Mouse (Mus musculus) lung, embryonic 14.5 days (tissue): ENCODE results near the gene Fam184a. TPM values are rescaled to one million over a fixed set of nuclear protein-coding genes. Genes with fewer than 3 reads are reported as not detected.
A peak's percentile ranks its signal among the peaks of the same experiment; 100 is the strongest.

Experiments used
- ATAC-seq: fragments of 200-750 bp; cut with Nextera tagmentation; 2 replicates; pipeline ENCODE4 v1.8.0; 2017; ENCODE audit warnings: mild to moderate bottlenecking, moderate TSS enrichment, moderate library complexity; ENCODE audit not compliant: insufficient read depth
- DNase-seq: peaks from one replicate; pipeline ENCODE4 v3.0.0-alpha.2; 2015
- H3K27ac ChIP-seq: fragments of 300-500 bp; sonication (generic); 2 replicates; pipeline ENCODE4 v1.5.1; 2014; ENCODE audit warnings: low read depth, mild to moderate bottlenecking, moderate library complexity
- H3K27me3 ChIP-seq: fragments of 300-500 bp; sonication (generic); 2 replicates; pipeline ENCODE4 v1.6.1; 2014; ENCODE audit warnings: low read length, control low read depth; ENCODE audit not compliant: insufficient read depth
- H3K36me3 ChIP-seq: fragments of 300-500 bp; sonication (generic); 2 replicates; pipeline ENCODE4 v1.6.1; 2014; ENCODE audit warnings: control low read depth; ENCODE audit not compliant: insufficient read depth
- H3K4me1 ChIP-seq: fragments of 300-500 bp; sonication (generic); 2 replicates; pipeline ENCODE4 v1.6.1; 2014; ENCODE audit warnings: antibody characterized with exemption, control low read depth; ENCODE audit not compliant: insufficient read depth
- H3K4me2 ChIP-seq: fragments of 300-500 bp; sonication (generic); 2 replicates; pipeline ENCODE4 v1.6.1; 2014; ENCODE audit warnings: mild to moderate bottlenecking
- H3K4me3 ChIP-seq: fragments of 300-500 bp; sonication (generic); 2 replicates; pipeline ENCODE4 v1.5.1; 2014; ENCODE audit warnings: low read depth, low read length
- H3K9ac ChIP-seq: fragments of 300-500 bp; sonication (generic); 2 replicates; pipeline ENCODE4 v1.6.1; 2014
- H3K9me3 ChIP-seq: fragments of 300-500 bp; sonication (generic); 2 replicates; pipeline ENCODE4 v1.6.1; 2016; ENCODE audit warnings: low read depth, low read length, control low read depth
- CTCF ChIP-seq: IDR thresholded peaks from 2 replicates; pipeline ENCODE4 v1.5.1; 2016; ENCODE audit warnings: antibody characterized with exemption, low read depth
- WGBS: fragments of 180-500 bp; shearing (Covaris S2); extraction: QIAGEN DNeasy Blood & Tissue Kit; methylation state at CpG from one replicate; pipeline ENCODE4 v1.1.7; 2014; 5-methylcytosine and 5-hydroxymethylcytosine counted together
- polyA plus RNA-seq: library from polyadenylated mRNA; unstranded; fragments of >200 nt; fragmentation: Nextera tagmentation; extraction: Ambion mirVana; gene quantifications from 2 replicates; pipeline ENCODE4 v1.2.1, GENCODE M21; 2014

Gene Fam184a
- 3.1 and 4.9 TPM in 2 replicates for polyA plus RNA-seq

DNA sequence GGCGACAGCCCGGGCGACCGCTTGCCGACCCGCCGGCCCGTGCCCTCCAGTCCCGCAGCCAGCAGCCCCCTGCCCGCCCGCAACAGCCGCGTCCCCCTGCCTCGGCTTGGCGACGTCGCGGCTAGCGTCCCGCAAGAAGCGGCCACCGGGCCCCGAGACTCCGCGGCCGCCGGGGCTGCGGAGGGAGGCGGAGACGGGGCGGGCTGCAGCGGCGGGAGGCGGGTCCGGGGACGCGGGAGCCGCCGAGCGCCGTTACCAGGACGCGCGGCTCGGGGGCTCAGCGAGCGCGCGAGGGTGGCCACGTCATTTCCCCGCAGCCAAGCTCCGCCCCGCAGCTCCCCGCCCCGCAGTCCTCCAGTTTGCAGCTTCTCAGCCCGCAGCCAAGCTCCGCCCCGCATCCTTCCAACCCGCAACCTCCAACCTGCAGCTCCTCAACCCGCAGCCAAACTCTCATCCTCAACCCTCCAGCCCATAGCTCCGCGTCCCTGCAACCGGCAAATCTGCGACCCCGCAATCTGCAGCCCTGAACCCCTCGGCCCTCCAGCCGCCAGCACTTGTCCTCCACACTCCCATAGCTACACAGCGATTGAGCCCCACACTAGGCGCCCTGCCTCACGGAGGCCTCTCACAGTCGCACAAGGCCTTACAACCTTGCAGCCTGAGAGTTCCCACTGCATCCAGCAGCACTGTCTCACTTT lies at the start of gene Fam184a:
Gene Fam184a (minus strand): TSS at position 169 of the 698 bp plus-strand sequence.
- Histone ChIP-seq H3K27ac (no peak within 1 kb of the TSS), H3K36me3 (no peaks in the 10 kb centered on the region), H3K27me3 (peaks cover 7% of the 10 kb centered on the region), H3K4me1 (no peaks in the 10 kb centered on the region), H3K4me2 (peak within 1 kb of the TSS; percentile 83), H3K9ac (peak within 1 kb of the TSS; percentile 70), H3K4me3 (peak within 1 kb of the TSS; percentile 69), H3K9me3 (no peaks in the 10 kb centered on the region)
- peak; percentile 76 for DNase-seq
- peak; percentile 88 for ATAC-seq
- WGBS = 3% methylated on average over 61 of the region's 71 CpGs
- TF ChIP-seq CTCF = no peak

DNA sequence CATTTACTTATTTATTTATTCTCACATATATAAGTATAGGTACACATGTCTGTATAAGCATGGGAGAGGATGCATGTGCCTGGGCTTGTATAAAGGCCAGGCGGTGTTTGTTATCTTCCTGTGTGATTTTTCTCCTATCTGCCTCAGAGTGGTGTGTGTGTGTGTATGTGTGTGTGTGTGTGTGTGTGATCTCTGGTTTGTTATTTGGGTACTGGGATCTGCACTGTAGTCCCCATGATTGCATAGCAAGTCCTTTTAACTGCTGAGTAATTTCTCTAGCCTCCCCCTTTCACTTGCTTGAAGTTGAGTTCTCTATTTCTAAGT lies 45.3 kb upstream of the Fam184a start:
- H3K4me1 ChIP-seq = no peaks in the 10 kb centered on the region
- WGBS = 85% methylated on average over 1 of the region's 1 CpGs

DNA sequence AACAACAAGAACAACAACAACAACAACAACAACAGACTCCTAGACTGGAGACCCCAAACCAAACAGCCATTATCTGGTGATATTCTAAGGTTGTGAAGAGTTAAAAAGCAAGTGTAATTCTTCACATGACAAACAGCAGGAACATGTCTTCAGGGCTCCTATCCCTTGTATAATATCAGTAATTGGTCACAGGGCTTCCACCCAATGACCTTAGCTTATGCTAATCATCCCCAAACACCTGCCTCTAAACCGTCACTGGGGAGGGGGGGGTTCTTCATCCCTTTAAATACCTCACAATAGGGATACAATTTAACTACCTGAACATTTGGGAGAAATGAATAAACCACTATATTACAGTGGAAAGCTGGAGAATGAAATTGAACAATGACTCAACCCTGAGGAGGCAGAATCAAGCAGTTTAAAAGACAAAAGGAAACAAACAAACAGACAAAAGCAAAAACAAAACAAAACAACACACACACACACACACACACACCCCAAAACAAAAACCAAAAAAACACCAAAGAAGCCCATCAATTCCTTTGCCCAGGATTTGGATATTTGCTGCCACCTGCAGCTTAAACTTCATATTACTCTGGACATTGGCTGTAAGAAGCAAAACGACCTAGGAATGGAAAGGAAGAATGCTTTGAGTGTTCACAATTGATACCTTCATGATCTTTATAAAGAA lies 44.8 kb upstream of the Fam184a start:
- WGBS = 8% methylated on average over 2 of the region's 2 CpGs
- no peak overlapping the region for H3K27ac ChIP-seq
- TF ChIP-seq CTCF = peak; percentile 57
- no peaks in the 10 kb centered on the region for H3K4me1 ChIP-seq
- ATAC-seq = no peak
- H3K36me3 ChIP-seq = no peaks in the 10 kb centered on the region
- H3K27me3 ChIP-seq = no peaks in the 10 kb centered on the region
- no peak overlapping the region for H3K4me3 ChIP-seq
- peak; percentile 77 for DNase-seq
- H3K9ac ChIP-seq = no peak overlapping the region
- no peaks in the 10 kb centered on the region for H3K9me3 ChIP-seq
- no peak overlapping the region for H3K4me2 ChIP-seq

More for the DNA sequence above, 45.3 kb upstream of the Fam184a start:
- Histone ChIP-seq H3K9ac (no peak overlapping the region), H3K4me3 (no peak overlapping the region), H3K9me3 (no peaks in the 10 kb centered on the region), H3K27ac (no peak overlapping the region), H3K4me2 (no peak overlapping the region), H3K27me3 (no peaks in the 10 kb centered on the region), H3K36me3 (no peaks in the 10 kb centered on the region)
- TF ChIP-seq CTCF = no peak
- ATAC-seq (no peak), DNase-seq (no peak)

DNA sequence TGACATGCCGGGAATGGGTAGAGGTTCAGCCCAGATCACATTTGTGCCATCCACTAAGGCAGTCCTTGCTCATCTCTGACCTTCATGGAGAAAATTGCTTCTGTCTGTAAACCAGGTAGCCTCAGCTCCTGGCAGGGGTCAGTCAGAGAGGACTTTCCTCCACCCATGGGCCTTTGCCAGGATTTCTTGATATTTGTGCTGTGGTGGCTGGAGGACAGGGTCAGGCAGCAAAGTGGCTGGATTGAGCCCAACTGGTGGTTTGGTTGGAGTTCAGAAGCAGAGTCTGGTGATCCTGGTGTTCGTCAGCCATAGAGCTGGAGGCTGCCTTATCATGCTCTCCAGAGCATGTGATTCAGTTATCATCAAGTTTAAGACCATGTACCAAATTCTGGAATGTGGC lies 40.4 kb upstream of the Fam184a start:
- Histone ChIP-seq H3K4me3 (no peak overlapping the region), H3K4me2 (no peak overlapping the region), H3K9me3 (no peaks in the 10 kb centered on the region), H3K36me3 (no peaks in the 10 kb centered on the region), H3K27ac (no peak overlapping the region), H3K9ac (no peak overlapping the region), H3K4me1 (no peaks in the 10 kb centered on the region), H3K27me3 (no peaks in the 10 kb centered on the region)
- WGBS = 77% methylated on average over 2 of the region's 2 CpGs
- DNase-seq (no peak), ATAC-seq (no peak)
- no peak for TF ChIP-seq CTCF

DNA sequence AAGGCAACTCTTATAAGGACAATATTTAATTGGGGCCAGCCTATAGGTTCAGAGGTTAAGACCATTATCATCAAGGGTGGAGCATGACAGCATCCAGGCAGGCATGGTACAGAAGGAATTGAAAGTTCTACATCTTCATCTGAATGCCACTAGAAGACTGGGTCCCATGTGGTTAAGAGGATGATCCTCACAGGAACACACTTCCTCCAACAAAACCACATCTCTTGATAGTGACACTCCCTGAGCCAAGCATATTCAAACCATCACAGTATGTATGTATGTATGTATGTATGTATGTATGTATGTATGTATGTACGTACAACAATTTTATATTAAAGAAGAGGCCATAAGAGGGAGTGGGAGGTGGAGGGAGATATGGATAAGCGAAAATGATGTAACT lies 25.7 kb upstream of the Fam184a start:
- H3K36me3 ChIP-seq = no peaks in the 10 kb centered on the region
- H3K9me3 ChIP-seq = no peaks in the 10 kb centered on the region
- no peaks in the 10 kb centered on the region for H3K4me1 ChIP-seq
- 89% methylated on average over 2 of the region's 2 CpGs for WGBS
- H3K4me3 ChIP-seq = no peak overlapping the region
- no peak overlapping the region for H3K27ac ChIP-seq
- no peak overlapping the region for H3K9ac ChIP-seq
- no peaks in the 10 kb centered on the region for H3K27me3 ChIP-seq
- no peak overlapping the region for H3K4me2 ChIP-seq
- no peak for TF ChIP-seq CTCF
- ATAC-seq (no peak), DNase-seq (no peak)

DNA sequence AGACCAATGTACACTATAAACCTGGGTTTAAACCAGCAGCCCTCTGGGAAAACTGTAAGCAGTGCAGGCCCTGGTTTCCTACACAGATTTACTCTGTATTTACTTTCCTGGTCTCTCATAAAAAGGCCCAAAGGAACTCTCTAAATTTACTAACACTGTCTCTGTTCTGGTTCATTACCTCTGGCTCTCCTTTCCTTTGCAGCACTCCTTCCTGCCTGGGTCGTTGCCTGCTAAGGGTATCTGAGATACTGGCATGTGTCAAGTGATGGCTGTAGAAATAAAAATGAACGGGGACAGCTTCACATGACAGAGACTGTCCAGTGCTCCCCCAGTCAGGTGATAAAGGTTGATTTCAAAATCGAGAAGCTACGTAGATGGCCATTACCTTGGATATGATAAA lies 21.8 kb upstream of the Fam184a start:
- ATAC-seq = no peak
- no peak for TF ChIP-seq CTCF
- no peak overlapping the region for H3K4me3 ChIP-seq
- H3K4me1 ChIP-seq = no peaks in the 10 kb centered on the region
- no peak overlapping the region for H3K9ac ChIP-seq
- H3K27ac ChIP-seq = no peak overlapping the region
- DNase-seq = no peak
- no peaks in the 10 kb centered on the region for H3K27me3 ChIP-seq
- WGBS = 63% methylated on average over 4 of the region's 4 CpGs
- H3K4me2 ChIP-seq = no peak overlapping the region
- no peaks in the 10 kb centered on the region for H3K9me3 ChIP-seq
- H3K36me3 ChIP-seq = no peaks in the 10 kb centered on the region

DNA sequence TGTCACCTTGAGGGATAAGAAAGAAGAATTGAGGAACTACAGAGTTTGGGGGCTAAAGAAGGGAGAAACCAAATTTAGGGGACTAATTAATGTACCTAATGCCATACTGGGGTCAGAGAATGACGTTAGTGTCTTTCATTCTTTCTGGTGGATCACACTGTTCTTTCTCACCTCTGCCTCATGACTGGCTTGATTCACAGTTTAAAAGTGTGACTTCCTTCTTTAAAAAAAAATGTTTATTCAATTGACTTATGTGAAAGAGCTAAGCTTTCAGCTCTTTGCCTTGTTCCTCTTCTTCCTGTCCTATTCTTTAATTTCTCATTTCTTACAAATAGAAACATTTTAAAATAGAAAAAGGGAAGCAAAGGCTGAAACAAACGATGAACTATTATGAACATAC lies 20.6 kb upstream of the Fam184a start:
- Histone ChIP-seq H3K4me3 (no peak overlapping the region), H3K36me3 (no peaks in the 10 kb centered on the region), H3K27me3 (no peaks in the 10 kb centered on the region), H3K4me1 (no peaks in the 10 kb centered on the region), H3K9me3 (no peaks in the 10 kb centered on the region), H3K27ac (no peak overlapping the region), H3K4me2 (no peak overlapping the region), H3K9ac (no peak overlapping the region)
- DNase-seq = no peak
- no peak for ATAC-seq
- 47% methylated on average over 2 of the region's 2 CpGs for WGBS
- no peak for TF ChIP-seq CTCF
